Mouse (Mus musculus) kidney, adult 9 months (tissue): Measurements from ENCODE around the gene Pls1.

Source experiments
- DNase-seq: peaks from one replicate; pipeline ENCODE4 v3.0.0; 2022

The Pls1 gene

GRCm38 (mm10) chr9:95844825-95845460 lies at the start of gene Pls1:
TSS of gene Pls1 (minus strand) at chr9:95845311.
- peak; percentile 94 for DNase-seq

DNA sequence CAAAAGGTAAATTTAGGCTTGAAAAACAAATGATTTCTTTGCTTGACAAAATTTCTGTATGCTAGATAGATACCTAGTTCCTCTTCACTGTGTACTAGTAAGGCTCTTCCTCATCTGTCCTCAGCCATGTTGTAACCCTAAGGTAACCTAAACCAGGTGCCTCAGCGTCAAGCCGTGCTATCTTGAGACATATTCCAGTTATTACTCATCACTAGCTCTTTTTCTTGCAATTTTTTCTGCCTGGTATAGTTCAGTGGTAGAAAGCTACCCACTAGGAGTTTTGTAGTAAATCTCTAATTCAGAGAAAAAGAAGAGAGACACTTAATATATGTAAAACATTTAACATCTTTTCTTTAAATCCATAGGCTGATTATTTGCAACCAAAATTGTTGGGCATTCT lies 37.6 kb upstream of the Pls1 start:
- no peak for DNase-seq

- DNase-seq = no peak
Measured at GRCm38 (mm10) chr9:95878246-95878645, 33.1 kb upstream of the Pls1 start.

- DNase-seq = peak; percentile 25
Measured at GRCm38 (mm10) chr9:95858027-95858570, 13.0 kb upstream of the Pls1 start.

DNA sequence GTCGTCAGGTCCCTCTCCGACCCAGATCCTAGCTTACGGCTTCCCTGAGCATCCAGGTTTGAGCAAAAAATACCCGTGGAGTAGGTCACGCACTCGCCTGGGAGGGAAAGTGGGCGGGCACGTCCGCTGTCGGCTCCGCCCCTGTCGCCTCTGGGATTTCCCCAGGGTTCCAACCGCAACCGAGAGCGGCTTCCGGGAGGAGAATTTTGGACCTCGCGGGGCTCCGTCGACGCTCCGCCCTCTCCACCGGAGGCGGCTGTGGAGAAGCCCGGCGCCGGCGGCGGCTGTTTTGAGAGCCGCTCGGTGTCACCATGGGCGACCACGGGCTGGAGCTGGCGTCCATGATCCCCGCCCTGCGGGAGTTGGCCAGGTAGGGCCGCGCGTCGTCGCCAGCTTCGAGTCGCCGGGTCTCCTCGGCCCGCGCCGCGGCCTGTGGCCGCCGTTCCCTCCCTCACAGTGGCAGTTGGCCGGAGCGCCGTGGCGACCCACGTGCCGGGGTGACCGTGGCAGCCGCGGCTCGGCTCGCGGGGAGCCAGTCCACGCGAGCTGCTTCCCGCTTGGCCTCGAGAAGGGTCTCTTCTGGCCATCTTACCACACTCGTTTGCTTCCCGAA lies 12.4 kb upstream of the Pls1 start, which contains the start of gene Atr:
Gene Atr (plus strand): TSS at position 184 of the 613 bp plus-strand sequence.
- peak; percentile 97 for DNase-seq

GRCm38 (mm10) chr9:95856004-95856403 lies 10.9 kb upstream of the Pls1 start:
- peak; percentile 26 for DNase-seq

DNA sequence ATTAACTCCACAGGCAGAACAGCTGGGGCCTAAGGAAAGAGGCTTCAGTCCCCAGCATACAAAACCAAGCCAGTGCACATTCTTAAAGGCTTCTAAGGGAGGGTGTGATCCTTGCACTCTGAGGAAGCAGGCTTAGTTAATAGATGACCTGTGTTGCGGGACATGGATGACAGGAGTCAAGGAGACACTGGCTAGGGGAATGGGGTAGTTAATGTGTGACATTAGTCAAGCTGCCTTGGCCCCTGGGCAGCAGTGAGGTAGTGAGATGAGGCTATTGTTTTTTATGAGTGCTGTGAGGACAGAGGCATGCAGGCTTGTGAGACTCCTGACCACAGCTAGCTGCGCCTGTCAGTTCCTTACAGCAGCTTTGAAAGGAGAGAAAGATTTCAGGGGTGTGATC lies 9.8 kb upstream of the Pls1 start:
- peak; percentile 92 for DNase-seq

- peak; percentile 82 for DNase-seq
Measured at GRCm38 (mm10) chr9:95852896-95853295, 7.8 kb upstream of the Pls1 start.

GRCm38 (mm10) chr9:95851671-95852070 lies 6.6 kb upstream of the Pls1 start:
- DNase-seq = no peak

GRCm38 (mm10) chr9:95845711-95846110 lies 600 bp upstream of the Pls1 start:
- DNase-seq = peak; percentile 68

GRCm38 (mm10) chr9:95839424-95839823 lies 5.7 kb downstream of the Pls1 start:
- no peak for DNase-seq

DNA sequence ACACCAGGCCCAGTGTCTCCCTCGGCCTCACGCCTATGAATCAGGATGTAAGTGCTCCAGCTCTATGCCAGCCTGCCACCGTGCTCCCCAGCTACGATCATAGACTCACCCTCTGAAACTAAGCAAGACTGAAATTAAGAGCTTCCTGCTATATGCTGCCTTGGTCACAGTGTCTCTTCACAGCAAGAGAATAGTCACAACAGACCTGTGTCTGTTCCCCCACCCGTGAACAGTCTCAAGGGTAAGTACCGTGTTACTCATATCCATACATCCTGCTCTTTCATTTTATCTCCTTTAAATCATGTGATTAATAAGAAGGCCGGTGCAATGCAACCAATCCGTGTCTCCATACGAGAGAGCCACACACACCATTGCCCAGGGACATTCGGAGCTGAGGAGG lies 9.4 kb downstream of the Pls1 start:
- no peak for DNase-seq

- no peak for DNase-seq
Measured at GRCm38 (mm10) chr9:95834799-95835198, 10.3 kb downstream of the Pls1 start.

DNA sequence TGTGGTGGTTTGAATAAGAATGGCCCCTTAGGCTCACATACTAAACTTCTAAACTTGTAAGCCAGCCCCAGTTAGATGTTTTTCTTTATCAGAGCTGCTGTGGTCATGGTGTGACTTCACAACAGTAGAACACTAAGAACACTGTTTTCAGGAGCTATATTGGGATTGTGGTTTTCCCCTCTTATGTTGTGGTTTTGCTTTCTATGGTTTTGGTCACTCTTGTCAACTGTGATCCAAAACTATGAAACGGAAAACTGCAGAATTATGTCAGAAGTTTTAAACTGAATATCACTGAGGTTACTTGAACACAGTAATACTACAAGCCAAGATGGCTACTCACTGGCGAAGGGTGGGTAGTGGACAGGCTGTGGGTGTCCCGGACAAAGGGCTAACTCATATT lies 12.4 kb downstream of the Pls1 start:
- DNase-seq = no peak

GRCm38 (mm10) chr9:95827565-95827964 lies 17.5 kb downstream of the Pls1 start:
- DNase-seq = no peak

- DNase-seq = no peak
Measured at GRCm38 (mm10) chr9:95822531-95822930, 22.6 kb downstream of the Pls1 start.

- DNase-seq = peak; percentile 45
Measured at GRCm38 (mm10) chr9:95815706-95816105, 29.4 kb downstream of the Pls1 start.

DNA sequence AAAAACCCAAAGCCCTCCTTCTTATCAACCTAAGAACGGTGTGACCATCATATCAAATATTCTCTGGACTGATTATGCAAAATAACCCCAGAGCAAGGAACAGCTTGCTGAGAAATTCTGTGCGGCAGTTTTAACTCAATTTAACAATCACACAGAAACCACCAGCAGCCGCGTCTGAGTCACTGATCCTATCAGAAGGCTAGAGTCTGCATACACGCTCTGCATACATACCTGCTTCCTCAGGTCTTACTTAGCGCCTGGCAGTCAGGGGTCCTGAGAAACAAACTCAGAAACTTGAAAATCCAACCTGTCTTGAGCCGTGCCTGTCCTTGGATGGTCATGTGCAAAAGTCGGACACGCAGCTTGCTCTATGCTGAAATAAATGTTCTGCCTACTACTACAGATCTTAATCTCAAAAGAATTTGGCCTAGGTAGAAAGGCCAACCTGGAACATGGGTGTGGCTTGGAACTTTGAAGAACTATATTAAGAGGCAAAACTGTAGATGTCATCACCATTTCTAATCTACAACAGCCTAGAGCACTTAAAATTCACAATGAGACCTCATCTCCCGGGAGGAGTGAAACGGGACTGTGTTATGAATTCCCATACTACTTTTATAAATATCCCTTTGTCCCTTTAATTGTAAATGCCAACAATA lies 30.0 kb downstream of the Pls1 start:
- peak; percentile 40 for DNase-seq

DNA sequence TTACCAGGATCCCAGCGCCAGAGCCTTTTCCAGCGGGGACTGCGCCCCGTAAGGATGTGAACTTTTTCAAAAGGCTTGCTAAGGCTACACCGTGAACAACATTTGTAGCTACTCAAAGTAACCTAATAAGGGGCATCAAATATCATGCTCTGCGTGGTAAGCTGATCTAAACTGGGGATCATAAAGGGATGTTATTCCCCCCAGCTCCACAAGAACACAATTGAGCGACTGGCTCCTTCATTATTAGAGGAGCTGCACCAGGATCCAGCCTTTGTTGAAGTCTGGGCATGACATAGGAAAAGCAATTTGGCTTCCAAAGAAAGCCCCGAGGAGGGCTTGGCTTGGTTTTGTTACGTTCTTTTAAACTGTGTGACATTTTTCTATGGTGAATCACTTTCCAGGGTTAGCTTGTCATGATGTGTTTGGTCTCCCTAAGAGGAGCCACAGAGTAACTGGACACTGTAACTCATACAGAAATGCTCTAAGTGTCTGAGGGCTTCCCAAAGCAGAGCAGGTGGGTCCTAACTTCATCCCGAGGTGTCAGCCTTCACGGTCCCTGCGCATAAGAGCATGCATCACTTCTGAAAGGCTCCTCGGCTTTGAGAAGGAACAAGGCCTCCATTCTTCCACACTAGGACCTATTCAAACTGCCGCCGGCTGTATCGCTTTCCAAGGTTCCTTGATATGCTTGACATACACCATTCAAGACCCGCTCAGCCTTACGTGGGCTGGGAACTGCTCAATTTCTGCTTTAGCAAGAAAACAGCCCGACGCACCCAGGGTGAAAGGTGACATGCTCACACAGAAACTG lies 31.2 kb downstream of the Pls1 start:
- DNase-seq = peak; percentile 23

- DNase-seq = peak; percentile 82
Measured at GRCm38 (mm10) chr9:95811817-95812216, 33.3 kb downstream of the Pls1 start.

DNA sequence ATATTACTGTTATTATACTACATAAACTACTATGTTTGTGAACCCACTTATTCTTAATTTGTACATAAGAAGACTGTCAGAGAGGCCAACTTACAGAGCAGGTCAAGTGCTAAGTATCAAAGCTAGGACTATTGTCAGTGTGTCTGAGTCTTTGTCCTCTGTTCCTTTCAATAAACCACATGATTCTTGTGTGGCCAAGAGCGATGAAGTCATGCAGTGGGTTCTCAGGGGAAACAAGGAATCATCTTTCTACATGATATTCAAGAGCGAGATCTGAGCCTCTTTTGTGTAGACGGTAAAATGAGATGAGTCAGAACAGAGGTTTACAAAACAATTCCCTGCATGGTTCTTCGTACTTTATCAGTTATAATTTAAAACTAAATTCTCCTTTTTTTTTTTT lies 35.5 kb downstream of the Pls1 start:
- DNase-seq = no peak

- no peak for DNase-seq
Measured at GRCm38 (mm10) chr9:95805449-95805848, 39.7 kb downstream of the Pls1 start.

DNA sequence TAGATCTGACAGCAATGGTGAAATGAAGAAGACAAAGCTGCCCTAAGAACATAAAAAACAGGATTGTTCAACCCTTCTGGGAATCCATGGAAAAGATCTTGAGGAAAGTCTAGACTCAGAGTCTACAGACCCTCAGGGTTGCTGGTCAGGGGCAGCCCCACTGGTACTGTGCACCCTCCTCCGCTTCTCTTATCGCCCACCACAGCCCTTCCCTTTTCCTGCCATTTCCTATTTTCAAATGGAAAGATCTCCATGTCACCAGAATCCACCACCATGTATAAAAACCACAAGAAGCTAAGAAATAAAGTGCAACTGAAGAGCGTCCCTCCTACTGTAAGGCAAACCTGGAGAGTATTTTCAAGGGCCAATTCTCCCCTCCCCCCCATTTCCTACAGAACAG lies 41.3 kb downstream of the Pls1 start:
- no peak for DNase-seq
